Mouse (Mus musculus) liver, postnatal 0 days (tissue): ENCODE data around the gene Il10rb.

Experiments
- CTCF ChIP-seq: sonication (generic); IDR thresholded peaks from 2 replicates; pipeline ENCODE4 v1.5.1; 2016; ENCODE audit warnings: antibody characterized with exemption, low read depth
- EP300 ChIP-seq: IDR thresholded peaks from 2 replicates; pipeline ENCODE4 v1.6.1; 2016; ENCODE audit warnings: antibody characterized with exemption, low read depth, mild to moderate bottlenecking

DNA sequence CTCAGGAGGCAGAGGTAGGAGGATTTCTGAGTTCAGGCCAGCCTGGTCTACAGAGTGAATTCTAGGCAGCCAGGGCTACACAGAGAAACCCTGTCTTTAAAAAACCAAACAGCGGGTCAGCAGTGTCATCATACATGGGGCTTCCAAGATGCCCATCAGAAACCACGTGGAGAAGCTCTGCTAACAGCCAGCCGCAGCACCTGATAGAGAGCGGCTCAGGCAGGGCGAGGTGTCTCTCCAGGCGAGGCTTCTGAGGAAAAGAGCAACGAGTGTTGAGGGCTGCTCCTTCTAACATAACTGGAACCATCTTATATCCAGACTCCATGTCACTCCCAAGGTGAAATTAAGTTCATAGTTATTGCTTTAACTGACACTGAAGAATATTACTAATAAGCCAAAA is 42.9 kb downstream of the Il10rb start:
- TF ChIP-seq CTCF (no peak), EP300 (no peak)
